Mouse (Mus musculus): Measurements from ENCODE around the gene Rhbdl3. TPM values are rescaled to one million over a fixed set of nuclear protein-coding genes. Genes with fewer than 3 reads are reported as not detected.
A peak's percentile ranks its signal among the peaks of the same experiment; 100 is the strongest.
"Not testable (repeated sequence)": the region's sequence is repeated elsewhere in the genome, so short reads cannot be mapped to it uniquely, and the experiment has no call there.

Gene Rhbdl3
- polyA plus RNA-seq, 1 experiment, result 8.4 TPM

DNA sequence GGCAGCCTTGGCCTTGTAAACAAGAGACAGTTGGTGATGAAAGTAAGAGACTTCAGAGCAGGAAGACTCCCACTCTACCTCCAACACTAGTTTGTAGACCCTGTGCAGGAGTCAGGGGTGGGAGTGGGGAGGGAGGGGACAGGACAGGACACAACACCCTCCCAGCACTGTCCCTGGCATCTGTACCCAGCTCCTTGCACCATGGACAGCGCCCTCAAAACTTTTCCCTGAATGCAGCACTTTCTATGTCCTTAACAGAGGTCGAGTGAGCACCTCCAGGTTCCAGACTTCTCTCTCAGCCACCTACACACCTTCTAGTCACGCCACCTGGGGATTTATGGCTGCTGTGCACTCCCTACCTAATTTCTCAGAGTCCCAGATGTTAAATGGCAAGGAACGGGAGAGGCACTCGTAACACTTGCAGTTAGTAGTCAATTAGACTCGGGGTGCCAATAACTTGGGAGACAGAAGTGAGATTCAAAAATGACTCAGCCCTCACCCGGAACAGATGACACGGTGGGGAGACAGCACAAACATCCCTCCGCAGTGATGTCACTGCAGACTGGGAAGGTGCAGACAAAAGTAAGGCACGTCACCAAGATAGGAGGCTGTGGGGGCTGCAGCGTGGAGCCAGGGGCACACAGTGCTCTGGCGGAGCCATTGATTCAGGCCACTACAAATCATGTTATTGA, 32.1 kb downstream of the Rhbdl3 start:
- peaks cover 2% of the 10 kb centered on the region; the same call in 1 of the 2 replicates for H3K4me1 ChIP-seq (ENCODE audit: control insufficient read depth, insufficient read depth, low read length)
- H3K4me3 ChIP-seq (ENCODE audit: insufficient read depth, low read length), result no peak overlapping the region
- H3K27ac ChIP-seq (ENCODE audit: insufficient read depth, low read length), result no peak overlapping the region
- TF ChIP-seq CTCF (IDR thresholded peaks at IDR 0.05; ENCODE audit: extremely low read depth, insufficient read depth, low read length) (no peak), POLR2A (IDR thresholded peaks at IDR 0.05; ENCODE audit: extremely low read depth, insufficient read depth, low read length) (no peak)

GRCm38 (mm10) chr11:80335609-80336350, 35.1 kb downstream of the Rhbdl3 start:
- TF ChIP-seq POLR2A (IDR thresholded peaks at IDR 0.05; ENCODE audit: extremely low read depth, insufficient read depth, low read length) (no peak), CTCF (IDR thresholded peaks at IDR 0.05; ENCODE audit: extremely low read depth, insufficient read depth, low read length) (no peak)
- Histone ChIP-seq H3K4me1 (ENCODE audit: control insufficient read depth, insufficient read depth, low read length) (peaks cover 3% of the 10 kb centered on the region), H3K4me3 (ENCODE audit: insufficient read depth, low read length) (no peak overlapping the region), H3K27ac (ENCODE audit: insufficient read depth, low read length) (no peak overlapping the region)

GRCm38 (mm10) chr11:80336351-80336730, 35.6 kb downstream of the Rhbdl3 start:
- TF ChIP-seq POLR2A (IDR thresholded peaks at IDR 0.05; ENCODE audit: extremely low read depth, insufficient read depth, low read length), result no peak
- TF ChIP-seq CTCF (IDR thresholded peaks at IDR 0.05; ENCODE audit: extremely low read depth, insufficient read depth, low read length), result no peak
- H3K4me3 ChIP-seq (ENCODE audit: insufficient read depth, low read length), result no peak overlapping the region
- H3K27ac ChIP-seq (ENCODE audit: insufficient read depth, low read length), result no peak overlapping the region
- peaks cover 3% of the 10 kb centered on the region for H3K4me1 ChIP-seq (ENCODE audit: control insufficient read depth, insufficient read depth, low read length)

- Histone ChIP-seq H3K4me1 (ENCODE audit: control insufficient read depth, insufficient read depth, low read length) (peaks cover 2% of the 10 kb centered on the region), H3K4me3 (ENCODE audit: insufficient read depth, low read length) (no peak overlapping the region), H3K27ac (ENCODE audit: insufficient read depth, low read length) (no peak overlapping the region)
- TF ChIP-seq CTCF (IDR thresholded peaks at IDR 0.05; ENCODE audit: extremely low read depth, insufficient read depth, low read length) (no peak), POLR2A (IDR thresholded peaks at IDR 0.05; ENCODE audit: extremely low read depth, insufficient read depth, low read length) (no peak)
Observed at GRCm38 (mm10) chr11:80342482-80342881, 41.8 kb downstream of the Rhbdl3 start.

DNA sequence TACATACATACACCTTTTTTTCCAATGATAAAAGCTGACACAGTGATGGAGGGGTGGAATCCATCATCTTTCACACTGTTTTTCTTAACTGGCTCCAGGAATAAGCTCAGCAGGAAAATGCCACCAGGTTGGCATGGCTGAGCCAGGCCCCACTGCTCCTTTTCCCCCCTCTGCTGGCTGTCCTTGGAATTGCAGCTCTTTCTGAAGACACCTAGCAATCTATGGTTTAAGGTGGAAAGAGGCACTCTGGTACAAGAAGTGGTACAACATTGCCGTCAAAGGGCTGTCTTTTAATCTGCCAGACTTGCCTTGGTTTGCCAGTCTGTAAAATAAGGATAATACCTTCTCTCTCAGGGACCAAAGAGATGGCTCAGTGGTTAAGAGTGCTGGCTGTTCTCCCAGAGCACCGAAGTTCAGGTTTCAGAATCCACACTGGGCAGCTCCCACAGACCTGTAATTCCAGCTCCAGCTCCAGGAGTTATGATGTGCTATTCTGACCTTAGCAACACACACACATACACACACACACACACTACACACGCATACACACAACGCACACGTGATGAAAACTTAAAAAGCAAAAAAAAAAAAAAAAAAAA, 51.2 kb downstream of the Rhbdl3 start:
- no peak overlapping the region for H3K4me3 ChIP-seq (ENCODE audit: insufficient read depth, low read length)
- TF ChIP-seq CTCF (IDR thresholded peaks at IDR 0.05; ENCODE audit: extremely low read depth, insufficient read depth, low read length) (peak; percentile 94), POLR2A (IDR thresholded peaks at IDR 0.05; ENCODE audit: extremely low read depth, insufficient read depth, low read length) (no peak)
- H3K27ac ChIP-seq (ENCODE audit: insufficient read depth, low read length), result no peak overlapping the region
- no peaks in the 10 kb centered on the region for H3K4me1 ChIP-seq (ENCODE audit: control insufficient read depth, insufficient read depth, low read length)

- TF ChIP-seq POLR2A (IDR thresholded peaks at IDR 0.05; ENCODE audit: extremely low read depth, insufficient read depth, low read length) (no peak), CTCF (IDR thresholded peaks at IDR 0.05; ENCODE audit: extremely low read depth, insufficient read depth, low read length) (peak; percentile 39)
- Histone ChIP-seq H3K27ac (ENCODE audit: insufficient read depth, low read length) (no peak overlapping the region), H3K4me1 (ENCODE audit: control insufficient read depth, insufficient read depth, low read length) (no peaks in the 10 kb centered on the region), H3K4me3 (ENCODE audit: insufficient read depth, low read length) (no peak overlapping the region)
Observed at GRCm38 (mm10) chr11:80354832-80355231, 54.1 kb downstream of the Rhbdl3 start.

DNA sequence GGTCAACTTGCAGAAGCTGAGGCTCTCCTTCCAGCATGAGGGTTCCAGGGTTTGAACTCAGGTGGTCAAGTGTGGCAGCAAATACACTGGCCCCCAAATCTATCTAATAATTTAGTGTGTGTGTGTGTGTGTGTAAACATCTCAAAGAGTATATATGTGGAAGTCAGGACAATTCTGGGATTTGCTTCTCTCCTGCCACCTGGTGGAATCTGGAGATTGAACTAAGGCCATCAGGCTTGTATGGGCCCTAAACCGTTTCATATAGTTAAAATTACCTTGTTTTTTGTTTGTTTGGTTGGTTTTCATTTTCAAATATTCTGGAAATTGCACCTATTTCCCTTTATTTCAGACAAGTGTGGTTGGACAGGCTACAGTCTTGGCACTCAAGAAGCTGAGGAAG, 68.2 kb downstream of the Rhbdl3 start:
- TF ChIP-seq POLR2A (IDR thresholded peaks at IDR 0.05; ENCODE audit: extremely low read depth, insufficient read depth, low read length), result no peak
- TF ChIP-seq CTCF (IDR thresholded peaks at IDR 0.05; ENCODE audit: extremely low read depth, insufficient read depth, low read length), result no peak
- Histone ChIP-seq H3K4me1 (ENCODE audit: control insufficient read depth, insufficient read depth, low read length) (no peaks in the 10 kb centered on the region), H3K4me3 (ENCODE audit: insufficient read depth, low read length) (no peak overlapping the region), H3K27ac (ENCODE audit: insufficient read depth, low read length) (no peak overlapping the region)

GRCm38 (mm10) chr11:80376651-80377050, 75.9 kb downstream of the Rhbdl3 start:
- no peak for TF ChIP-seq CTCF (IDR thresholded peaks at IDR 0.05; ENCODE audit: extremely low read depth, insufficient read depth, low read length)
- no peak for TF ChIP-seq POLR2A (IDR thresholded peaks at IDR 0.05; ENCODE audit: extremely low read depth, insufficient read depth, low read length)
- H3K4me3 ChIP-seq (ENCODE audit: insufficient read depth, low read length), result no peak overlapping the region
- H3K4me1 ChIP-seq (ENCODE audit: control insufficient read depth, insufficient read depth, low read length), result peaks cover 4% of the 10 kb centered on the region; the same call in 1 of the 2 replicates
- no peak overlapping the region for H3K27ac ChIP-seq (ENCODE audit: insufficient read depth, low read length)

DNA sequence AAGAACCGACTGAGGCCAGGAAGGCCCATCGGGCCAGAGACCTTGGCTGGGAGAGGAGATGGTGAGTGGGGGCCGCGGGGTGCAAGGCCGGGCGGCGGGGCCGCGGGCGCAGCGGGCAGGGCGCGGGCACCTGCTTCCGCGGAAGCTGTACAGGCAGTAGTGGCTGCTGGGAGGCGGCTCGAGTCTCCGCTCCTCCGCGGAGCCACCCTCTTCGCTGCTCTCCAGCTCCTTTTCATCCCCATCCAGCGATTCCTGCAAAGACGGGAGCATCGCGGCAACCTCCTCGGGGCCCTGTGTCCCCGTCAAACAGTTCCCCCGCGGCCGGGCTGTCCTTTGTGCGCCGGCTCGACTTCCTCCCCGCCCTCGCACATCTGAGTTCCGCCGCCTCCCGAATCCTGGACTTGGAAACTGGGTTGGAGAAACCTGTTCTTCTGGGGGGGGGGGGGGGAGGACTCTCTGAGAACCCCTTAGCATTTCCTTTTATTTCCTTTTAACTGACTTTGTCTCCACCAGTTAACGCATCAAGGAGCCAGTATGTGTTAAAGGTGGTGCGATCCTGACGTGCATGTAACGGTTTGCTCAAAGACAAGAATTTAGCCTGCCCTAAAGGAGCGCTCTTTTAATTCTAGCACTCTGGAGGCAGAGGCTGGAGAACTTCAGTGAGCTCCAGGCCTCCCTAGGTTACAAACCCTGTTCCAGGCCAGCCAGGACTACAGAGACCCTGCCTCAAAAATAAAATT, 77.2 kb downstream of the Rhbdl3 start, which contains the start of gene 5730455P16Rik:
Gene 5730455P16Rik (minus strand): TSS at position 323 of the 740 bp plus-strand sequence.
- TF ChIP-seq POLR2A (IDR thresholded peaks at IDR 0.05; ENCODE audit: extremely low read depth, insufficient read depth, low read length) (peak; percentile 82), CTCF (IDR thresholded peaks at IDR 0.05; ENCODE audit: extremely low read depth, insufficient read depth, low read length) (no peak)
- H3K4me1 ChIP-seq (ENCODE audit: control insufficient read depth, insufficient read depth, low read length), result peaks cover 4% of the 10 kb centered on the region; the same call in 1 of the 2 replicates
- H3K4me3 ChIP-seq (ENCODE audit: insufficient read depth, low read length), result peak within 1 kb of the TSS; percentile 91
- H3K27ac ChIP-seq (ENCODE audit: insufficient read depth, low read length), result peak within 1 kb of the TSS; percentile 74

DNA sequence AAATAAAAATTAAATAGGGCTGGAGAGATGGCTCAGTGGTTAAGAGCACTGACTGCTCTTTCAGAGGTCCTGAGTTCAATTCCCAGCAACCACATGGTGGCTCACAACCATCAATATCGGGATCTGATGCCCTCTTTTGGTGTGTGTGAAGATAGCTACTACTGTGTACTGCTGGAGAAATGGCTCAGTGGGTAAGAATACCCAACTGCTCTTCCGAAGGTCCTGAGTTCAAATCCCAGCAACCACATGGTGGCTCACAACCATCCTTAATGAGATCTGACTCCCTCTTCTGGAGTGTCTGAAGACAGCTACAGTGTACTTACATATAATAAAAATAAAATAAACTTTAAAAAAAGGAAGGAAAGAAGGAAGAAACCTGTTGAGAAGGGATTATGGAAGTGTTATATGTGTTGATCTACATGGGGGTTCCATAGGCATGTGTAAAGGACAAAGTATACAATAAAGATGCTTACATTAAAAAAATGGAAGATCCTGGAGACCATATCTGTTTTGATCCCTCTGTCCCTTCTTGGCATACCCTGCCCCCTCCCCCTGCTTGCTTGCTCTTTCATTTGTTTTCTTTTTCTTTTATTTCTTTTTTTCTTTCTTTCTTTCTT, 77.8 kb downstream of the Rhbdl3 start:
- not testable (repeated sequence) for H3K4me1 ChIP-seq (ENCODE audit: control insufficient read depth, insufficient read depth, low read length); H3K27ac ChIP-seq (ENCODE audit: insufficient read depth, low read length)
- peak overlapping the region; percentile 91 for H3K4me3 ChIP-seq (ENCODE audit: insufficient read depth, low read length)

GRCm38 (mm10) chr11:80379184-80379583, 78.5 kb downstream of the Rhbdl3 start:
- not testable (repeated sequence) for H3K4me1 ChIP-seq (ENCODE audit: control insufficient read depth, insufficient read depth, low read length); H3K4me3 ChIP-seq (ENCODE audit: insufficient read depth, low read length); H3K27ac ChIP-seq (ENCODE audit: insufficient read depth, low read length)

Measured in cortical plate, adult 2 months (tissue).